Mouse (Mus musculus) liver, adult 2 months (tissue): ENCODE data around the gene Atn1. TPM values are rescaled to one million over a fixed set of nuclear protein-coding genes. Genes with fewer than 3 reads are reported as not detected.

Experiments
- DNase-seq: peaks from one replicate; pipeline ENCODE4 v3.0.0-alpha.2; 2011; ENCODE audit warnings: low read depth, low spot score; ENCODE audit errors: extremely low read depth
- H3K27ac ChIP-seq: fragments of 200-500 bp; replicated peaks from 2 replicates; pipeline ENCODE4 v1.5.1; 2012; ENCODE audit warnings: low read depth, mild to moderate bottlenecking, control low read depth, inconsistent platforms, low read length; ENCODE audit not compliant: insufficient read depth
- H3K27me3 ChIP-seq: fragments of 200-500 bp; 2 replicates; pipeline ENCODE4 v1.6.1; 2012; ENCODE audit warnings: mild to moderate bottlenecking, moderate library complexity, low read length, inconsistent platforms; ENCODE audit not compliant: control insufficient read depth, insufficient read depth
- H3K36me3 ChIP-seq: fragments of 200-500 bp; 2 replicates; pipeline ENCODE4 v1.6.1; 2012; ENCODE audit warnings: low read length, inconsistent platforms; ENCODE audit not compliant: control insufficient read depth, insufficient read depth
- H3K4me1 ChIP-seq: fragments of 200-500 bp; 2 replicates; pipeline ENCODE4 v1.6.1; 2011; ENCODE audit warnings: low read length; ENCODE audit not compliant: control insufficient read depth, insufficient read depth
- H3K4me3 ChIP-seq: fragments of 200-500 bp; 2 replicates; pipeline ENCODE4 v1.5.1; 2011; ENCODE audit warnings: low read depth, mild to moderate bottlenecking, control low read depth, low read length, moderate library complexity; ENCODE audit not compliant: insufficient read depth
- H3K79me2 ChIP-seq: fragments of 200-500 bp; 2 replicates; pipeline ENCODE4 v1.6.1; 2012; ENCODE audit warnings: inconsistent platforms, mild to moderate bottlenecking, low read length, moderate library complexity; ENCODE audit not compliant: control insufficient read depth, insufficient read depth
- H3K9ac ChIP-seq: fragments of 200-500 bp; 2 replicates; pipeline ENCODE4 v1.6.1; 2012; ENCODE audit warnings: low read depth, mild to moderate bottlenecking, control low read depth, inconsistent platforms, low read length
- CTCF ChIP-seq: fragments of 200-500 bp; IDR thresholded peaks from 2 replicates; pipeline ENCODE4 v1.5.1; 2011; ENCODE audit warnings: low read depth, low read length, control low read depth
- POLR2A ChIP-seq: fragments of 200-500 bp; IDR thresholded peaks from 2 replicates; pipeline ENCODE4 v1.6.1; 2011; ENCODE audit warnings: low read length, control low read depth; ENCODE audit not compliant: insufficient read depth; ENCODE audit errors: extremely low read depth
- WGBS: fragments of 180-500 bp; shearing (Covaris S2); methylation state at CpG from one replicate; pipeline ENCODE4 v1.1.7; 2018; 5-methylcytosine and 5-hydroxymethylcytosine counted together
- polyA plus RNA-seq: library from polyadenylated mRNA; depleted of rRNA; stranded (reverse); fragments of >200 nt; gene quantifications from 2 replicates; pipeline ENCODE4 v1.2.3, GENCODE M21; 2012
- total RNA-seq: library from RNA; depleted of rRNA; stranded (reverse); fragments of >200 nt; gene quantifications from 2 replicates; pipeline ENCODE4 v1.2.3, GENCODE M21; 2014

The Atn1 gene
- total and polyA plus RNA-seq, 2 experiments, result 1.4 to 10.9 TPM

- no peak for TF ChIP-seq POLR2A
- no peak for TF ChIP-seq CTCF
- peaks cover 5% of the 10 kb centered on the region; the same call in 1 of the 2 replicates for H3K4me1 ChIP-seq
- no peak overlapping the region for H3K9ac ChIP-seq
- DNase-seq, result no peak
- no peak overlapping the region for H3K27ac ChIP-seq
- 85% methylated on average over 7 of the region's 7 CpGs for WGBS
- no peaks in the 10 kb centered on the region for H3K79me2 ChIP-seq
- H3K4me3 ChIP-seq, result no peak overlapping the region
- H3K36me3 ChIP-seq, result no peaks in the 10 kb centered on the region
- H3K27me3 ChIP-seq, result peaks cover 9% of the 10 kb centered on the region
Observed at GRCm38 (mm10) chr6:124765951-124766350, 9.6 kb upstream of the Atn1 start.

- Histone ChIP-seq H3K27me3 (no peaks in the 10 kb centered on the region), H3K9ac (no peak overlapping the region)
Observed at GRCm38 (mm10) chr6:124759259-124759658, 2.9 kb upstream of the Atn1 start.

GRCm38 (mm10) chr6:124758849-124759232, 2.5 kb upstream of the Atn1 start:
- peaks cover 29% of the 10 kb centered on the region for H3K4me1 ChIP-seq
- H3K27ac ChIP-seq, result peak overlapping the region; percentile 39; the same call in 1 of the 2 replicates
- H3K79me2 ChIP-seq, result peaks cover 23% of the 10 kb centered on the region
- TF ChIP-seq CTCF, result no peak
- no peak for TF ChIP-seq POLR2A
- H3K9ac ChIP-seq, result no peak overlapping the region
- no peaks in the 10 kb centered on the region for H3K36me3 ChIP-seq
- no peak for DNase-seq
- 33% methylated on average over 2 of the region's 2 CpGs for WGBS
- no peaks in the 10 kb centered on the region for H3K27me3 ChIP-seq
- no peak overlapping the region for H3K4me3 ChIP-seq

More at GRCm38 (mm10) chr6:124759259-124759658, 2.9 kb upstream of the Atn1 start:
- no peak overlapping the region for H3K27ac ChIP-seq
- no peak overlapping the region for H3K4me3 ChIP-seq
- peak; percentile 73 for DNase-seq
- no peak for TF ChIP-seq POLR2A
- TF ChIP-seq CTCF, result peak; percentile 96
- WGBS, result 2% methylated on average over 5 of the region's 5 CpGs
- H3K36me3 ChIP-seq, result no peaks in the 10 kb centered on the region
- H3K79me2 ChIP-seq, result peaks cover 23% of the 10 kb centered on the region
- H3K4me1 ChIP-seq, result peaks cover 26% of the 10 kb centered on the region

- Histone ChIP-seq H3K27ac (peak overlapping the region; percentile 39), H3K4me3 (no peak overlapping the region), H3K36me3 (peaks cover 2% of the 10 kb centered on the region; the same call in 1 of the 2 replicates), H3K79me2 (peaks cover 27% of the 10 kb centered on the region), H3K27me3 (no peaks in the 10 kb centered on the region), H3K4me1 (peaks cover 33% of the 10 kb centered on the region), H3K9ac (peak overlapping the region; percentile 22; the same call in 1 of the 2 replicates)
- TF ChIP-seq POLR2A (0 out of 2 replicates have a peak, but pooled peaks have one; percentile 15), CTCF (no peak)
- WGBS, result 42% methylated on average over 5 of the region's 5 CpGs
- peak; percentile 82 for DNase-seq
Observed at GRCm38 (mm10) chr6:124757909-124758848, 1.9 kb upstream of the Atn1 start.

- peak overlapping the region; percentile 100 for H3K9ac ChIP-seq
Observed at GRCm38 (mm10) chr6:124757351-124757880, 1.1 kb upstream of the Atn1 start.

More at GRCm38 (mm10) chr6:124757351-124757880, 1.1 kb upstream of the Atn1 start:
- 37% methylated on average over 5 of the region's 5 CpGs for WGBS
- DNase-seq, result no peak
- Histone ChIP-seq H3K36me3 (peaks cover 2% of the 10 kb centered on the region; the same call in 1 of the 2 replicates), H3K27ac (peak overlapping the region; percentile 46), H3K4me3 (peak overlapping the region; percentile 71; the same call in 1 of the 2 replicates), H3K27me3 (no peaks in the 10 kb centered on the region), H3K4me1 (peaks cover 33% of the 10 kb centered on the region), H3K79me2 (peaks cover 29% of the 10 kb centered on the region)
- TF ChIP-seq POLR2A, result no peak
- TF ChIP-seq CTCF, result no peak
